Mouse (Mus musculus): ENCODE results near the gene Vapb. TPM values are rescaled to one million over a fixed set of nuclear protein-coding genes. Genes with fewer than 3 reads are reported as not detected.

Gene Vapb
- polyA plus RNA-seq, 1 experiment from 2014 or later = 9.0 TPM

DNA sequence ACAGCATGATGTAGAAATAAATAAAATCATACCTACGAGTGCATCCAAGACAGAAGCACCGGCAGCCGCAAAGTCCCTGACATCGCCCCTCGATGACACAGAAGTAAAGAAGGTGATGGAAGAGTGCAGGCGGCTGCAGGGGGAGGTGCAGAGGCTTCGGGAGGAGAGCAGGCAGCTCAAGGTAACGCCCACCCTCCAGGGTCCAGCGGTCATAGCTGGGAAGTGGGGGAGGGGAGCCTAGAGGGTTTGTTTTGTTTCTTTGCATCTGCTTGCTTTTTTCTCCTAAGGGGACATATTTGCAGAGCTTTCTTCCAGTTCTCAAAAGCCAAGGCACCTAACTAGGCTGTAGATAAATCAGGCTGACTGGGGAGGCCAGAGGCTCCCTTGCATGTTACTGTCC lies 38.8 kb downstream of the Vapb start:
- Histone ChIP-seq H3K9me3 (replicated peaks) (no peaks in the 10 kb centered on the region), H3K36me3 (peaks cover 61% of the 10 kb centered on the region), H3K27me3 (ENCODE audit: low read depth, poor library complexity, severe bottlenecking) (no peaks in the 10 kb centered on the region), H3K4me1 (peaks cover 58% of the 10 kb centered on the region), H3K27ac (peak overlapping the region; percentile 39; the same call in 1 of the 2 replicates), H3K4me3 (no peak overlapping the region)
- DNase-seq (ENCODE audit: low spot score) = no peak
- 6% methylated on average over 9 of the region's 9 CpGs for WGBS

DNA sequence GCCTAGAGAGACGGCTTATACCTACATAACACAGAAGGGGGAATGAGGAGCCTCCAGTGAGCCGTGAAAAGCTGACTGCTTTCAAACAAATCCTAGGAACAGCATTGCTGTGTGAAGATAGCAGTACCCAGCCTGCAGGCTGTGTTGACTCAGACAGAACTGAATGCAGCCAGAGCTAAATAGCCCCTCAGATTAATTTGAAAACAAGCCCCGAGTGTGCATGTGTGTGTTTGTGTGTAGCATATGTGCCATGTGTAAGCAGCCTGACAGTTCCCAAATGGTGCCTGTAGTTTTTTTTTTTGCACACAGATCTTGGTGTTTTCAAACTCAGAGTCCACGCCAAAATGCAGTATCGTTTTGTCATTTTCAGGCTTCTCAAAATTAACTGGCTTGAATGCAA lies 43.6 kb downstream of the Vapb start:
- WGBS = 88% methylated on average over 5 of the region's 5 CpGs
- H3K4me1 ChIP-seq = peaks cover 44% of the 10 kb centered on the region
- H3K27ac ChIP-seq = no peak overlapping the region
- H3K27me3 ChIP-seq (ENCODE audit: low read depth, poor library complexity, severe bottlenecking) = no peaks in the 10 kb centered on the region
- H3K4me3 ChIP-seq = no peak overlapping the region
- H3K36me3 ChIP-seq = peaks cover 61% of the 10 kb centered on the region
- no peaks in the 10 kb centered on the region for H3K9me3 ChIP-seq (replicated peaks)
- DNase-seq (ENCODE audit: low spot score) = no peak

DNA sequence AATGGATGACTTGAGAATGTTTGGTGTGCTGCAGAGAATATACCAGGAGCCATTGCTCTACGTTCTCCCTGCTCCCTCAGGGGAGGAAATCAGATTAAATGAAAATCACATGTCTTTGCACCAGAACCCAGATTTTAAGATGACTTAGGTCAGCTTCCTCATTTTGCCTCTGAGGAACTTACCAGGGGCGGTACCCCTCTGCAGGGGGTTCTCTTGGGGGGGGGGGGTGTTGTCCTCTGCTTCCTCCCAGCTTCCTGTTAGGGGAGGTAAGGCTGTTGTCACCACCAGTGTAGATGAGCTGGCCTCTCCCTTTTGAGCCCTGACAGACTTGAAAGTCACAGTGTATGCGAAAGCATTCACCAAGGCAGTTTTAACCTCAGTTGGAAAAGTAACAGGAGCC lies 47.1 kb downstream of the Vapb start:
- DNase-seq (ENCODE audit: low spot score) = no peak
- H3K27me3 ChIP-seq (ENCODE audit: low read depth, poor library complexity, severe bottlenecking) = no peaks in the 10 kb centered on the region
- no peaks in the 10 kb centered on the region for H3K9me3 ChIP-seq (replicated peaks)
- H3K36me3 ChIP-seq = peaks cover 30% of the 10 kb centered on the region
- peaks cover 30% of the 10 kb centered on the region for H3K4me1 ChIP-seq
- H3K4me3 ChIP-seq = no peak overlapping the region
- 61% methylated on average over 3 of the region's 3 CpGs for WGBS
- H3K27ac ChIP-seq = peak overlapping the region; percentile 46; the same call in 1 of the 2 replicates

DNA sequence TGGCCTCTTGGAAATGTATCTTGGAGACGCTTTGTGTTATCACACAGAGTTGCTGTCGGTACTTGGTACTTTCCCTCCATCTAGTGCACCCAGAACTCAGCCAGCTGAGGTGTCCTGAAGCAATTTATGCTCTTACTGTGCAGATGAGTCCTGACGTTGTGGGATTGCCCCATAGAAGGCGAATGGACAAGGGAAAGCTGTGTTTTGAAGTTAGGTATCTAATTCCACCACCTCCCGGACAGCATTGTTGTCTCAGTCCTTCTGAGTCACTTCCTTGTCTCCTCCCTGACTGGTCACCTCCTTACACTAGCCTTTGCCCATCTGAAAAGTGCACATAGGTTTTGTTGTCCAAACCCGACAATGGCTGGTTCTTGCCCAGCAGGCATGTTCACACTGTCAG lies 47.6 kb downstream of the Vapb start:
- WGBS = 81% methylated on average over 6 of the region's 6 CpGs
- DNase-seq (ENCODE audit: low spot score) = no peak
- Histone ChIP-seq H3K4me1 (peaks cover 31% of the 10 kb centered on the region), H3K4me3 (no peak overlapping the region), H3K9me3 (replicated peaks) (no peaks in the 10 kb centered on the region), H3K27ac (peak overlapping the region; percentile 46; the same call in 1 of the 2 replicates), H3K36me3 (peaks cover 25% of the 10 kb centered on the region), H3K27me3 (ENCODE audit: low read depth, poor library complexity, severe bottlenecking) (no peaks in the 10 kb centered on the region)

DNA sequence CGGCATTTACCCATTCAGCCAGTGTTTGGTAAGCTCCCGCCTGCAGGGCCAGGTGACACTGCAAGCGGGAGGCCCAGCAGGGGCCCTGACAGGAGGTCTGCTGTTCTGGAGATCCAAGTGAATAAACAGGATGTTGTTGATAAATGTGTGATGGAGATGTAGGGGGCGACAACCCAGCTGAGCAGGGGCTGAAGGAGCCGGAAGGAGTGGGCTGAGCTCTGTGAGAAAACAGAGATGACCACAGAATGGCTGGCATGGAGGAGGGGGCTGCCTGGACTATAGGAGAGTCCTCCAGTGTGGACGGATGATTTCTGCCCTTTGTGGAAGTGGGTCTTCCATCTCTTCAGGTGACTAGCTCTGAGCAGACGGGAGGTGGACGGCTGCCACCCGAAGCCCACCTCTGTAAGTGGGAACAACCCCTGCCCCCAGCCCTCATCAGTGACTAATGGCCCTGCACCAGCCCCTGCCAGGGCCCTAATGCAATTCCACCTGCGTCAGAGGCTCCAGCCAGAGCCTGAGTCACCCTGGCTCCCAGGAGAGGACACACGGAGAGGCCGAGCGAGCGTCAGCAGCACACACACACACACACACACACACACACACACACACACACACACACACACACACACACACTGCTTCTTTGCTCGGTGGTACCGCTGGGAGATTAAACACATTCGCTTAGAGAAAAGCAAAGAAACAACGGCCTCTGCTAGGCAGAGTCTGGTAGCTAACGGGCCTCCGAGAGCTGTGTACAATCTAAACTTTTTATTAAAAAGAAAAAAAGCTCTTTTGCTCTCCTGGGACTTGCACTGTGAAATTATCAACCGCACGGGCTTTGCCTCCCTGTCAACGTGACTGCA lies 52.9 kb downstream of the Vapb start:
- H3K27ac ChIP-seq = peak overlapping the region; percentile 71
- 21% methylated on average over 23 of the region's 23 CpGs for WGBS
- peaks cover 61% of the 10 kb centered on the region for H3K4me1 ChIP-seq
- H3K36me3 ChIP-seq = no peaks in the 10 kb centered on the region
- DNase-seq (ENCODE audit: low spot score) = no peak
- H3K9me3 ChIP-seq (replicated peaks) = no peaks in the 10 kb centered on the region
- H3K27me3 ChIP-seq (ENCODE audit: low read depth, poor library complexity, severe bottlenecking) = no peaks in the 10 kb centered on the region
- H3K4me3 ChIP-seq = peak overlapping the region; percentile 20

DNA sequence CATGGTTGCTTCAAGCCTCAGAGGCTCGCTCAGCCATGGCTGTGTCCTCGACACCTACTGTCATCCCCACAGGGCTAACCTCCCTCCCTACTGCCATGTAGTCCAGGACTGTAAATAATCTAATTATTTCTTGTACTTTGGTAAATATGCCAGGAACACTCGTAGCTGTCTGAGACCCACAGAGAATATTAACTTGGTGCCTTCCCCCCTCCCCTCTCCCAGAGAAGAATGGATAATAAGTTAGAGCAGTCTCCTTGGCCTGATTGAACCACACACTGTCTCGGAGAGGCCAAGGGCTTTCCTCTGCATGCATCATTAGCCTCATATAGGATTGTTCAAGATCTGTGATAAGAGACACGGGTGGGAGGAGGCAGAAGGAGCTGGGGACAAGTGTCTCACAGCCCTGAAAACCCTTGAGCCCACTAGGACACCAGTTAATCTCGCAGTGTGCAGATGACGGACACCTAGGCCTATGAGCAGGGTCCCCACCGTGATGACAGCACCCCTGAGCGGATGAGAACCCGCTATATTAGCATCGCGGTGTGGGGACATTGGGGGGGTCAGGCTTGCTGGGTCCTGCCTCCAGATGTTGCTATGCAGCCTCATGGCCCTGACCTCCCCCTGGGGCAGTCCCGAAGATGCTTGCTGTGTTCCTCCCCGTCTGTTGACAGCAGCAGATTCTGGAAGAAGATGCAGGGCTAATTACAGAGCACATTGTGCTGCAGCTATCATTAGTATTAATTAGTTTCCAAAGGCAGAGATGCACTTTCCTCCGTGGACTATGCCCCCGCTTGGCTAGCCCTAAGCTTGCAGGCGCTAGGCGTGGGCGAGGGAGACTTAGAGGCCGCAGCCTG lies 54.8 kb downstream of the Vapb start:
- Histone ChIP-seq H3K27me3 (ENCODE audit: low read depth, poor library complexity, severe bottlenecking) (no peaks in the 10 kb centered on the region), H3K9me3 (replicated peaks) (no peaks in the 10 kb centered on the region), H3K4me3 (no peak overlapping the region), H3K36me3 (no peaks in the 10 kb centered on the region), H3K4me1 (peaks cover 80% of the 10 kb centered on the region), H3K27ac (peak overlapping the region; percentile 26; the same call in 1 of the 2 replicates)
- peak; percentile 29 for DNase-seq (ENCODE audit: low spot score)
- WGBS = 79% methylated on average over 20 of the region's 20 CpGs

DNA sequence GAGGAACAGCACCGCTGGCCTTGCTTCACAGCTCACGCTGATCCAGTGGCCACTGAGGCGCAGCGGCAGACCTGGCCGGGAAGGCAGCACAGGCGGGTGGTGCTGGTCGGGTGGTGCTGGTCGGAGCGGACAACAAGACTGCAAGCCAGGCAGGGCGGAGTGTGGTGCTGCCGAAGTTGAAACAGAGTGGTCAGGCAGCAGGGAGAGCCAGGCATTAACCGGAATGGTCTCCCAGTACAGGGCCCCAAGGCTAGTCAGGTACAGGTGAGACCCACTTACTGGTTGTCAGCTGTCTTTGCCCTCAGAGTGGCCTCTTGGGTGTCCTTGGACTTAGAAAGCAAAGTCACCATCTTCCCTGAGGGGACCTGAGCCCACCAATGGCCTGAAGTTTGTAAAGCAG lies 56.7 kb downstream of the Vapb start:
- Histone ChIP-seq H3K9me3 (replicated peaks) (no peaks in the 10 kb centered on the region), H3K27ac (peak overlapping the region; percentile 81), H3K4me1 (peaks cover 78% of the 10 kb centered on the region), H3K27me3 (ENCODE audit: low read depth, poor library complexity, severe bottlenecking) (no peaks in the 10 kb centered on the region), H3K4me3 (no peak overlapping the region), H3K36me3 (no peaks in the 10 kb centered on the region)
- 96% methylated on average over 12 of the region's 12 CpGs for WGBS
- peak; percentile 31 for DNase-seq (ENCODE audit: low spot score)

DNA sequence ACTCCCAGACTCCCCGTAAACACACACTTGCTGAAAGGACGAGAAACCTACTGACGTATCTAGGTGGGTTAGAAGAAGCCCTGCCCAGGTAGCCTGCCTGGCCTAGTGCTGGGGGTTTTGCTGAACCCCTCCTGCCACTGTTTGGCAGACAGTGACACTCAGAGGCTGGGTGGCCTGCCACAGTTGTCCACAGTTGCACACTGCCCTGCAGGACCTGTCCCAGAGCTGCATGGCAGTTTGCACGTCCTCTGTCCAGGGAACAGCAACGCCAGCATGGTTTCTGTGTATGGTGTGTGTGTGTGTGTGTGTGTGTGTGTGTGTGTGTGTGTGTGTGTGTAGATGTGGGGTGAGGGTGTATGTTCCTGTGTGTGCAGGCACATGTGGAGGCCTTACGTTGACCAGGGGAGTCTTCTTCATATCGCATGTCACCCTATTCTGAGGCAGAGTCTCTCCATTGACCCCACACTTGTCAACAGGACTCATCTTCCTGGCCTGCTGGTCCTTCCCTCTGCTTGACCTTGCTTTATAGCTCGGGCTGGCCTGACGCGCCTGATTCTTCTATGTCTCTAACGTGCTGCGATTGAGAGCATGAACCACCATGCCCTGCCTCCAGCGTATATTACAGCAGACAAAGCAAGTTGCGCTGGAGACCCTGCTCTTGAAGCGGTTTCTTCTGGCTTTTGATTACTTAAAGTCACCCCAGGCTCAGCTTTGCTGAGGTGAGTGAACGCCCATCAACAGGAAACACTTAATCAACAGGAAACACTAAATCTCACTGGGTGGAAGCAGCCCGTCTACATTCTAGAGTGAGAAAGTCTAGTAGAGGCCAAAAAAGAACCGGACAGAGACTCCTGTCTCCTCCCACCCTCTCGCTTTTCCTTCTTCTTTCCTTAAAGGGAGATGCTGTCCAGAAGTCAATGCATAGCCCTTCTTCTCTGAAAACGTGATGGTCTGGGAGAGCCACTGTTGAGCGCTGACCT lies 57.5 kb downstream of the Vapb start:
- WGBS = 62% methylated on average over 21 of the region's 21 CpGs
- Histone ChIP-seq H3K4me1 (peaks cover 69% of the 10 kb centered on the region), H3K27me3 (ENCODE audit: low read depth, poor library complexity, severe bottlenecking) (no peaks in the 10 kb centered on the region), H3K4me3 (no peak overlapping the region), H3K27ac (peak overlapping the region; percentile 81), H3K9me3 (replicated peaks) (no peaks in the 10 kb centered on the region), H3K36me3 (no peaks in the 10 kb centered on the region)
- peak; percentile 37 for DNase-seq (ENCODE audit: low spot score)

DNA sequence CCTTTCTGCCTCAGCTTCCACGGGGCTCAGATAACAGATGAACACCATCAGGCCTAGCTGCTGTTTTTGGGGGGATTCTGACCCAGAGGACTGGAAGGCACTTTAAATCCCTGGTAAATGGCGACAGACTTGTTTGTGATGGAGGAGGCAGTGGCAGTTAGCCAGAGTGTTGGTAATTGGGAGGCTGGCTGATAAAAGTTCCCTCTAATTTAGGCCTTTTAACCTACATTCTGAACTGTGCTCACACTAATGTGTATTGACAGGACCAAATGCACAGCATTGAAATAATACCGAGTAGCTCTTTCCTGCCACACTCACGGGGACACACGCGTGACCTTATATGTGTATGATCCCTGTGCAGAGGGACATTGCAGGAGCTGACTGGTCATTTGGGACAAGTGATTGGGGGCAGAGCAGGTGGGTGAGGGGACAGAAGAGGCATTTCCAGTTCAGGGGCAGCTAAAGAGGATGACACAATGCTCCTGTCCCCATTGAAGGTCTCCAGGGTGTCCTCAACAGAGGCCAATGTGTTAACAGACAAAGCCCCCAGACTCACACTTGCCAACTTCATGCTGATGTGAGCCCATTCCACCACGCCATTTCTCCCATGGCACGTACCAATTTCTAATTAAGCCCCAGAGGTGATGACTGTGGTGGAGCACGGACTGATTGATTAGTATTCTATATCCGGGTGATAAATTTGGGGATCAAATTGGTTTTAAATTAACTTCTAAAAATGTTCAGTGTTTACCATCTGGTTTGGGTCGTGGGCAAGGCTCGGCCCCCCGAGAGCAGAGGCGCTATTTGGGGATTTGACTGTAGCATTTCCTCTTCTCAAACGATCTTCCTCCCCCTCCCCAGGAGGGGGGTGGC lies 58.7 kb downstream of the Vapb start:
- Histone ChIP-seq H3K4me3 (no peak overlapping the region), H3K36me3 (no peaks in the 10 kb centered on the region), H3K4me1 (peaks cover 58% of the 10 kb centered on the region), H3K9me3 (replicated peaks) (no peaks in the 10 kb centered on the region), H3K27ac (peak overlapping the region; percentile 37), H3K27me3 (ENCODE audit: low read depth, poor library complexity, severe bottlenecking) (no peaks in the 10 kb centered on the region)
- WGBS = 55% methylated on average over 15 of the region's 15 CpGs
- DNase-seq (ENCODE audit: low spot score) = peak; percentile 34

DNA sequence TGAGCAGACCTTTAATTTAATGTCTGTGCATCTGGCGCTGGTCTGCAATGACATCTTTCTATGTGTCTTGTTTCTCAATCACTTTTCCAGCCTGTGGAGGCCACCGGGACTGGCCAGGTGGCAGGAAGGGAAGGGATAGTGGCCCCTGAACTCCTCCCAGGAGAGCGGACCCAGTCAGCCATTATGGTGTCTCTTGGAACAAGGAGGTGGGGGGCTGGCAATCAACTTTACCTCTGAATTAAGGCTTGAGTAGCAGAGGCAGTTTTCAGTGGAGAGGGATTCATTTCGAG lies 59.3 kb downstream of the Vapb start:
- no peak for DNase-seq (ENCODE audit: low spot score)
- no peak overlapping the region for H3K4me3 ChIP-seq
- H3K4me1 ChIP-seq = peaks cover 58% of the 10 kb centered on the region
- no peaks in the 10 kb centered on the region for H3K9me3 ChIP-seq (replicated peaks)
- peak overlapping the region; percentile 37 for H3K27ac ChIP-seq
- WGBS = 54% methylated on average over 4 of the region's 4 CpGs
- no peaks in the 10 kb centered on the region for H3K36me3 ChIP-seq
- no peaks in the 10 kb centered on the region for H3K27me3 ChIP-seq (ENCODE audit: low read depth, poor library complexity, severe bottlenecking)

DNA sequence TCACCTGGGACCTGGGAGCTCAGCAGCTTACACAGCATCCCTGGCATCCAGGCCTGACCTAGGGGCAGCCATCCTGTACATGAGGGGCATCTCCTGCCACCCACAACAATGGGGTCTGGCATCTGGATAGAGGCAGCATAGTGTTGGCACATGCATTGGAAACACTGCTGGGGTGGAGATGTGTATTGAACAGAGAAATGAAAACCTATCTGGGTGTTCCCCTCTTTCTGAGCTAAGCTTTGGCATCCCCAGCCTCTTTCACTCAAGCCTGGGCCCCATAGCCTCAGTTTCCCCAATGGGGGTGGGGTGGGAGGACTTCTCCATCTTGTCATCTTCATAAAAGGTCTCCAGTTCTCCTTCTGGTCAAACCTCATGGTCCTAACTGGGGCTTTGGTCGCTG lies 62.2 kb downstream of the Vapb start:
- DNase-seq (ENCODE audit: low spot score) = no peak
- H3K27me3 ChIP-seq (ENCODE audit: low read depth, poor library complexity, severe bottlenecking) = no peaks in the 10 kb centered on the region

DNA sequence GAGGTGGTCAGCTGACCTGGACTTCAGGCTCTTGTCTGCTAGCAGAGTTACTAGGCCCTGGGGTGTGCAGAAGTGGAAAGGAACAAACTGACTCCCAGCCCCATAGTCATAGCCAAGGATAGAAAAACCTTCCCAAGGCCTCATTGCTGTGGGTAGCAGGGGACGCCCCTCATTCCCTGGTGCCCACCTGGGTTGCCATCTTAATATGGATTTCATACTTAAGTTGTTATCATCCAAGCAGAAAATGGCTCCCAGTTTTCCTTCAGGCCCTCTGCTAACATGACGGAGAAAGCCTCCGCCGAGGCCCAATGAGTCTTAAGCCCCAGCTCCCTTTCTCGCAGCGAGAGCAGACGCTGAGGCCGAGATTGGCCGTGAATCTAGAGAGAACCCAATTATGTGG lies 63.3 kb downstream of the Vapb start:
- no peaks in the 10 kb centered on the region for H3K9me3 ChIP-seq (replicated peaks)
- 92% methylated on average over 9 of the region's 9 CpGs for WGBS
- peak; percentile 25 for DNase-seq (ENCODE audit: low spot score)

More for the DNA sequence above, 62.2 kb downstream of the Vapb start:
- H3K36me3 ChIP-seq = no peaks in the 10 kb centered on the region
- peaks cover 42% of the 10 kb centered on the region for H3K4me1 ChIP-seq
- no peak overlapping the region for H3K27ac ChIP-seq
- no peak overlapping the region for H3K4me3 ChIP-seq
- 85% methylated on average over 1 of the region's 1 CpGs for WGBS
- H3K9me3 ChIP-seq (replicated peaks) = no peaks in the 10 kb centered on the region

More for the DNA sequence above, 63.3 kb downstream of the Vapb start:
- no peaks in the 10 kb centered on the region for H3K36me3 ChIP-seq
- H3K4me3 ChIP-seq = no peak overlapping the region
- no peak overlapping the region for H3K27ac ChIP-seq
- H3K27me3 ChIP-seq (ENCODE audit: low read depth, poor library complexity, severe bottlenecking) = no peaks in the 10 kb centered on the region
- H3K4me1 ChIP-seq = peaks cover 32% of the 10 kb centered on the region
